Mouse (Mus musculus): Measurements from ENCODE around the gene Ppil2. TPM values are rescaled to one million over a fixed set of nuclear protein-coding genes. Genes with fewer than 3 reads are reported as not detected.

Ppil2 gene
- total and polyA plus RNA-seq, 2 experiments from 2014 or later, result 59.9 to 63.8 TPM

DNA sequence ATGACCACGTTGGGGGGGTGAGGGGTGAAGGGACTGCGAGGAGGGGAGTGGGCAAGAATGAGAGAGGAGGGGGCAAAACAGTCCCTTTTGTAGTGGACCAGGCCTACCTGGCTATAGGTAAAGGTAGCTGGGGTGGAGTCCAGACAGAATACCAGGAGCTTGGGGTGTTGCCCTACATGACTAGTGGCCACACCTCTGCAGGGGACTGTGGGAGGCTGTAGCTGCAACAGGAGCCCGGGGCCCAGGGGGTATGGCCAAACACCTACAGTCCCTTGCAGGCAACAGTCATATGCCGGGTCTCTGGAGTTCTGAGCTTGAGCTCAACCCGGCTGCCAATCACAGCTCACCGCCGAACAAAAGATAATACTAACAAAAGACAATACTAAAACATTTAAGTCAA, 59.0 kb downstream of the Ppil2 start:
- no peak overlapping the region for H3K4me3 ChIP-seq (ENCODE audit: low read depth, low read length)
- DNase-seq (ENCODE audit: low spot score), result no peak
- 65% methylated on average over 7 of the region's 7 CpGs for WGBS
- H3K9me3 ChIP-seq (replicated peaks; ENCODE audit: control insufficient read depth, low read length), result no peaks in the 10 kb centered on the region
- no peaks in the 10 kb centered on the region for H3K27me3 ChIP-seq (ENCODE audit: control insufficient read depth, insufficient read depth, low read length)
- H3K36me3 ChIP-seq (replicated peaks; ENCODE audit: control insufficient read depth, insufficient read depth, low read length), result peaks cover 18% of the 10 kb centered on the region
- H3K4me2 ChIP-seq (ENCODE audit: low read depth, low read length), result no peak overlapping the region
- no peak overlapping the region for H3K9ac ChIP-seq (replicated peaks; ENCODE audit: low read depth, low read length)
- H3K27ac ChIP-seq (ENCODE audit: low read depth), result no peak overlapping the region
- TF ChIP-seq EP300 (IDR thresholded peaks at IDR 0.05; ENCODE audit: low read depth) (no peak), CTCF (IDR thresholded peaks at IDR 0.05; ENCODE audit: low read depth) (no peak)
- ATAC-seq (ENCODE audit: insufficient read depth, low read depth), result no peak
- H3K4me1 ChIP-seq (ENCODE audit: control insufficient read depth, insufficient read depth), result no peaks in the 10 kb centered on the region

GRCm38 (mm10) chr16:17049886-17050285, 61.2 kb downstream of the Ppil2 start:
- Histone ChIP-seq H3K9me3 (replicated peaks; ENCODE audit: control insufficient read depth, low read length) (no peaks in the 10 kb centered on the region), H3K36me3 (replicated peaks; ENCODE audit: control insufficient read depth, insufficient read depth, low read length) (peaks cover 31% of the 10 kb centered on the region), H3K27me3 (ENCODE audit: control insufficient read depth, insufficient read depth, low read length) (no peaks in the 10 kb centered on the region), H3K4me2 (ENCODE audit: low read depth, low read length) (no peak overlapping the region), H3K4me1 (ENCODE audit: control insufficient read depth, insufficient read depth) (no peaks in the 10 kb centered on the region), H3K9ac (replicated peaks; ENCODE audit: low read depth, low read length) (no peak overlapping the region), H3K4me3 (ENCODE audit: low read depth, low read length) (no peak overlapping the region), H3K27ac (ENCODE audit: low read depth) (no peak overlapping the region)
- TF ChIP-seq EP300 (IDR thresholded peaks at IDR 0.05; ENCODE audit: low read depth) (no peak), CTCF (IDR thresholded peaks at IDR 0.05; ENCODE audit: low read depth) (no peak)
- ATAC-seq (ENCODE audit: insufficient read depth, low read depth) (no peak), DNase-seq (ENCODE audit: low spot score) (no peak)
- 97% methylated on average over 1 of the region's 1 CpGs for WGBS

GRCm38 (mm10) chr16:17045287-17045686, 65.8 kb downstream of the Ppil2 start:
- ATAC-seq (ENCODE audit: insufficient read depth, low read depth) (no peak), DNase-seq (ENCODE audit: low spot score) (no peak)
- WGBS, result 89% methylated on average over 3 of the region's 3 CpGs
- Histone ChIP-seq H3K4me2 (ENCODE audit: low read depth, low read length) (no peak overlapping the region), H3K9me3 (replicated peaks; ENCODE audit: control insufficient read depth, low read length) (no peaks in the 10 kb centered on the region), H3K27me3 (ENCODE audit: control insufficient read depth, insufficient read depth, low read length) (no peaks in the 10 kb centered on the region), H3K36me3 (replicated peaks; ENCODE audit: control insufficient read depth, insufficient read depth, low read length) (peaks cover 70% of the 10 kb centered on the region), H3K4me1 (ENCODE audit: control insufficient read depth, insufficient read depth) (no peaks in the 10 kb centered on the region), H3K27ac (ENCODE audit: low read depth) (no peak overlapping the region), H3K4me3 (ENCODE audit: low read depth, low read length) (no peak overlapping the region), H3K9ac (replicated peaks; ENCODE audit: low read depth, low read length) (no peak overlapping the region)
- TF ChIP-seq EP300 (IDR thresholded peaks at IDR 0.05; ENCODE audit: low read depth) (no peak), CTCF (IDR thresholded peaks at IDR 0.05; ENCODE audit: low read depth) (no peak)

DNA sequence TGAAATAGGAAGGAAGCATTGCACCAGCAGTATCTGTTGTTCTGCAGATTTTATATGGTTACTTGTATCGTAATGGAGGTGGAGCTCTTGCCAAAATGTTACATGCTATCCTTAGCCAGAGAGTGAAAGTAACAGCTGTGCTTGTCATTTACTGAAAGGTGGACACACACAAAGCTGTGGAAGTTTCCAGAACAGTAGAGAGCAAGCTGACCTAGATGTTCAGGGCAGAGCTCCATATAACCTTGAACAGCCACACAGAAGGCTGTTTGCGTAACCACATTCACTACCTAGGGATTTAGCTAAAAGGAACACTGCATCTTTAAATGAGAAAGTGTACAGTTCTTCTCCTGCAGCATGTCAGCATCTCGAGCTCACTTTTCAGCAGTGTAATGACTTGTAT, 66.7 kb downstream of the Ppil2 start:
- ATAC-seq (ENCODE audit: insufficient read depth, low read depth), result no peak
- Histone ChIP-seq H3K27ac (ENCODE audit: low read depth) (no peak overlapping the region), H3K9ac (replicated peaks; ENCODE audit: low read depth, low read length) (no peak overlapping the region), H3K4me3 (ENCODE audit: low read depth, low read length) (no peak overlapping the region), H3K4me2 (ENCODE audit: low read depth, low read length) (no peak overlapping the region), H3K36me3 (replicated peaks; ENCODE audit: control insufficient read depth, insufficient read depth, low read length) (peaks cover 78% of the 10 kb centered on the region), H3K9me3 (replicated peaks; ENCODE audit: control insufficient read depth, low read length) (no peaks in the 10 kb centered on the region), H3K4me1 (ENCODE audit: control insufficient read depth, insufficient read depth) (no peaks in the 10 kb centered on the region), H3K27me3 (ENCODE audit: control insufficient read depth, insufficient read depth, low read length) (no peaks in the 10 kb centered on the region)
- TF ChIP-seq EP300 (IDR thresholded peaks at IDR 0.05; ENCODE audit: low read depth) (no peak), CTCF (IDR thresholded peaks at IDR 0.05; ENCODE audit: low read depth) (no peak)
- 79% methylated on average over 3 of the region's 3 CpGs for WGBS
- DNase-seq (ENCODE audit: low spot score), result no peak

GRCm38 (mm10) chr16:17041417-17041816, 69.6 kb downstream of the Ppil2 start:
- Histone ChIP-seq H3K4me3 (ENCODE audit: low read depth, low read length) (no peak overlapping the region), H3K9me3 (replicated peaks; ENCODE audit: control insufficient read depth, low read length) (no peaks in the 10 kb centered on the region), H3K4me1 (ENCODE audit: control insufficient read depth, insufficient read depth) (no peaks in the 10 kb centered on the region), H3K27me3 (ENCODE audit: control insufficient read depth, insufficient read depth, low read length) (no peaks in the 10 kb centered on the region), H3K27ac (ENCODE audit: low read depth) (no peak overlapping the region), H3K36me3 (replicated peaks; ENCODE audit: control insufficient read depth, insufficient read depth, low read length) (peaks cover 87% of the 10 kb centered on the region), H3K4me2 (ENCODE audit: low read depth, low read length) (no peak overlapping the region), H3K9ac (replicated peaks; ENCODE audit: low read depth, low read length) (no peak overlapping the region)
- 95% methylated on average over 1 of the region's 1 CpGs for WGBS
- TF ChIP-seq CTCF (IDR thresholded peaks at IDR 0.05; ENCODE audit: low read depth) (no peak), EP300 (IDR thresholded peaks at IDR 0.05; ENCODE audit: low read depth) (no peak)
- DNase-seq (ENCODE audit: low spot score) (no peak), ATAC-seq (ENCODE audit: insufficient read depth, low read depth) (no peak)

DNA sequence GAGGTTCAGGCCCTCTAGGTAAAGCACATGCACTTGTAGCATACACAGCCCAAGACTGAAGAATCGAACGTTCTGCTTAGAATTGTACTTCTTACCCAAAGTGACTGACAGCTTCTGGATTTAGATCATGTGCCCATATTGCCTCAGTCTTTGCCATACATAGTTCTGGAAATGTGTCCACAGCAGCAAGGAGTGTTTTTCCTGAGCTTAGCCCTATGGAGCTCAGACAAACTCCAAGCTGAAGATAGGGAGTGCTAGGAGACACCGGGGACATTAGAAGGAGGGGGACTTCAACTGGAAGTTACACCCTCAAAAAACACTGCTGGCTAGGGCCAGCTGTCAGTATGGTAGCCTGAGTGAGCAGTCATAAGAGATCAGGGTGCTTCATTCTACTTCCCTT, 70.3 kb downstream of the Ppil2 start:
- DNase-seq (ENCODE audit: low spot score) (no peak), ATAC-seq (ENCODE audit: insufficient read depth, low read depth) (no peak)
- Histone ChIP-seq H3K27ac (ENCODE audit: low read depth) (no peak overlapping the region), H3K4me2 (ENCODE audit: low read depth, low read length) (no peak overlapping the region), H3K27me3 (ENCODE audit: control insufficient read depth, insufficient read depth, low read length) (no peaks in the 10 kb centered on the region), H3K9me3 (replicated peaks; ENCODE audit: control insufficient read depth, low read length) (no peaks in the 10 kb centered on the region), H3K9ac (replicated peaks; ENCODE audit: low read depth, low read length) (no peak overlapping the region), H3K36me3 (replicated peaks; ENCODE audit: control insufficient read depth, insufficient read depth, low read length) (peaks cover 86% of the 10 kb centered on the region), H3K4me3 (ENCODE audit: low read depth, low read length) (no peak overlapping the region), H3K4me1 (ENCODE audit: control insufficient read depth, insufficient read depth) (no peaks in the 10 kb centered on the region)
- WGBS, result 90% methylated on average over 3 of the region's 3 CpGs
- TF ChIP-seq CTCF (IDR thresholded peaks at IDR 0.05; ENCODE audit: low read depth), result no peak
- no peak for TF ChIP-seq EP300 (IDR thresholded peaks at IDR 0.05; ENCODE audit: low read depth)

MicroRNAs within 50 kb of the gene (microRNA counts, 519-probe panel; counts per million panel counts)
- microRNA mmu-miR-130b (5,683 counts per million, percentile 74 among the panel's probes with 10 or more counts), microRNA mmu-miR-301b (not detected)

Small RNAs within 50 kb of the gene (microRNA-seq; reads per million reads assigned to microRNA genes)
- 2,672 reads per million, percentile 88 among the genes with 10 or more reads in this experiment for gene Mir130b
- gene Mir301b, result 78.0 reads per million, percentile 51 among the genes with 10 or more reads in this experiment

Other genes starting within 250 kb of the Ppil2 start
- gene Igll1, start 247.3 kb downstream of the Ppil2 start, total RNA-seq (2014; rRNA removed; ENCODE audit: low replicate concordance), result not detected in 2 replicates
- 0.14 TPM in 1 of 2 replicates, not detected in the other for gene Igll1, start 247.3 kb downstream of the Ppil2 start, polyA plus RNA-seq (2015; fragmentation: Nextera tagmentation; extraction: Ambion mirVana)
- gene Top3b, start 240.5 kb downstream of the Ppil2 start, total RNA-seq (2014; rRNA removed; ENCODE audit: low replicate concordance), result 63.8 and 68.9 TPM in 2 replicates
- gene Top3b, start 240.5 kb downstream of the Ppil2 start, polyA plus RNA-seq (2015; fragmentation: Nextera tagmentation; extraction: Ambion mirVana), result 31.1 and 34.0 TPM in 2 replicates
- gene Vpreb1, start 240.4 kb downstream of the Ppil2 start, total RNA-seq (2014; rRNA removed; ENCODE audit: low replicate concordance), result not detected in 2 replicates
- 0.44 and 1.0 TPM in 2 replicates for gene Vpreb1, start 240.4 kb downstream of the Ppil2 start, polyA plus RNA-seq (2015; fragmentation: Nextera tagmentation; extraction: Ambion mirVana)
- gene Ppm1f, start 214.8 kb downstream of the Ppil2 start, total RNA-seq (2014; rRNA removed; ENCODE audit: low replicate concordance), result 26.6 and 40.4 TPM in 2 replicates
- 14.7 and 16.4 TPM in 2 replicates for gene Ppm1f, start 214.8 kb downstream of the Ppil2 start, polyA plus RNA-seq (2015; fragmentation: Nextera tagmentation; extraction: Ambion mirVana)
- 146 and 184 TPM in 2 replicates for gene Mapk1, start 127.9 kb downstream of the Ppil2 start, total RNA-seq (2014; rRNA removed; ENCODE audit: low replicate concordance)
- 96.0 and 97.0 TPM in 2 replicates for gene Mapk1, start 127.9 kb downstream of the Ppil2 start, polyA plus RNA-seq (2015; fragmentation: Nextera tagmentation; extraction: Ambion mirVana)
- gene Ypel1, start 41.6 kb downstream of the Ppil2 start, total RNA-seq (2014; rRNA removed; ENCODE audit: low replicate concordance), result 2.5 and 3.5 TPM in 2 replicates
- gene Ypel1, start 41.6 kb downstream of the Ppil2 start, polyA plus RNA-seq (2015; fragmentation: Nextera tagmentation; extraction: Ambion mirVana), result 7.5 and 8.5 TPM in 2 replicates
- 2.7 and 6.0 TPM in 2 replicates for gene 2610318N02Rik, start 13.9 kb upstream of the Ppil2 start, total RNA-seq (2014; rRNA removed; ENCODE audit: low replicate concordance)
- 3.8 and 5.1 TPM in 2 replicates for gene 2610318N02Rik, start 13.9 kb upstream of the Ppil2 start, polyA plus RNA-seq (2015; fragmentation: Nextera tagmentation; extraction: Ambion mirVana)
- 18.4 and 22.9 TPM in 2 replicates for gene Sdf2l1, start 21.1 kb upstream of the Ppil2 start, total RNA-seq (2014; rRNA removed; ENCODE audit: low replicate concordance)
- gene Sdf2l1, start 21.1 kb upstream of the Ppil2 start, polyA plus RNA-seq (2015; fragmentation: Nextera tagmentation; extraction: Ambion mirVana), result 12.4 and 20.5 TPM in 2 replicates
- 1.1 and 7.8 TPM in 2 replicates for gene Ydjc, start 33.4 kb upstream of the Ppil2 start, total RNA-seq (2014; rRNA removed; ENCODE audit: low replicate concordance)
- gene Ydjc, start 33.4 kb upstream of the Ppil2 start, polyA plus RNA-seq (2015; fragmentation: Nextera tagmentation; extraction: Ambion mirVana), result 2.4 and 2.5 TPM in 2 replicates
- 0.62 TPM in 1 of 2 replicates, not detected in the other for gene Ccdc116, start 36.0 kb upstream of the Ppil2 start, total RNA-seq (2014; rRNA removed; ENCODE audit: low replicate concordance)
- gene Ccdc116, start 36.0 kb upstream of the Ppil2 start, polyA plus RNA-seq (2015; fragmentation: Nextera tagmentation; extraction: Ambion mirVana), result 0.05 and 0.08 TPM in 2 replicates
- 62.5 and 79.2 TPM in 2 replicates for gene Ube2l3, start 91.4 kb upstream of the Ppil2 start, total RNA-seq (2014; rRNA removed; ENCODE audit: low replicate concordance)
- gene Ube2l3, start 91.4 kb upstream of the Ppil2 start, polyA plus RNA-seq (2015; fragmentation: Nextera tagmentation; extraction: Ambion mirVana), result 254 and 255 TPM in 2 replicates
- 0.15 and 0.61 TPM in 2 replicates for gene Rimbp3, start 97.3 kb upstream of the Ppil2 start, total RNA-seq (2014; rRNA removed; ENCODE audit: low replicate concordance)
- 0.11 and 0.14 TPM in 2 replicates for gene Rimbp3, start 97.3 kb upstream of the Ppil2 start, polyA plus RNA-seq (2015; fragmentation: Nextera tagmentation; extraction: Ambion mirVana)
- gene Hic2, start 122.3 kb upstream of the Ppil2 start, total RNA-seq (2014; rRNA removed; ENCODE audit: low replicate concordance), result 8.0 and 14.7 TPM in 2 replicates
- gene Hic2, start 122.3 kb upstream of the Ppil2 start, polyA plus RNA-seq (2015; fragmentation: Nextera tagmentation; extraction: Ambion mirVana), result 2.9 and 3.0 TPM in 2 replicates
- gene Tmem191c, start 164.8 kb upstream of the Ppil2 start, total RNA-seq (2014; rRNA removed; ENCODE audit: low replicate concordance), result 10.8 and 12.7 TPM in 2 replicates
- gene Tmem191c, start 164.8 kb upstream of the Ppil2 start, polyA plus RNA-seq (2015; fragmentation: Nextera tagmentation; extraction: Ambion mirVana), result 8.0 and 9.1 TPM in 2 replicates
- gene Serpind1, start 220.1 kb upstream of the Ppil2 start, total RNA-seq (2014; rRNA removed; ENCODE audit: low replicate concordance), result 2.7 TPM in 1 of 2 replicates, not detected in the other
- 0.34 and 0.49 TPM in 2 replicates for gene Serpind1, start 220.1 kb upstream of the Ppil2 start, polyA plus RNA-seq (2015; fragmentation: Nextera tagmentation; extraction: Ambion mirVana)